Mouse (Mus musculus): ENCODE data around the gene Elovl6. TPM values are rescaled to one million over a fixed set of nuclear protein-coding genes. Genes with fewer than 3 reads are reported as not detected.

Elovl6 gene
- polyA plus RNA-seq, 1 experiment from 2014 or later, result 48.7 TPM

DNA sequence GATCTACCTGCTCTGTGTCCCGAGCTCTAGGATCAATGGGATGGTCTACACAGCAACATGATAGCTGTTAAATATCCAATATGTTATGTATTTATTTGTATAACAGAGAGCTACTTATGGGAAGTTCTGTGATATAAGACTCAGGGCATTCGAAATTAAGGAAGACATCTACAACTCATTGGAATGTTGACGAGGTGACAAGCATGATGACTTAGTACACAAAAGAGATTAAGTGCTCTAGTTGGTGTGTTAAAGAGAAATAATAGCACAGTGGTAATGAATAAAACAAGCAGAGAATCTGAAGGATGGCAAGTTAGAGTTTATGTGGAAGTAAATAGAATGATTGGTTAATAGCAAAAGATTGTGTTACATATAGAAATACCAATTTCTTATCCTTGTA is 61.6 kb downstream of the Elovl6 start:
- H3K36me3 ChIP-seq (replicated peaks; ENCODE audit: control insufficient read depth, insufficient read depth, low read depth, low read length), result no peaks in the 10 kb centered on the region
- WGBS, result 92% methylated on average over 3 of the region's 3 CpGs
- ATAC-seq (replicated peaks; ENCODE audit: insufficient number of reproducible peaks, low FRiP score, low TSS enrichment, low read depth) (no peak), DNase-seq (ENCODE audit: low spot score) (no peak)
- H3K27me3 ChIP-seq (ENCODE audit: control insufficient read depth, insufficient read depth, low read length), result no peaks in the 10 kb centered on the region
- no peak overlapping the region for H3K4me3 ChIP-seq (ENCODE audit: low read depth, low read length)
- H3K4me2 ChIP-seq (ENCODE audit: low read depth, low read length), result no peak overlapping the region
- no peaks in the 10 kb centered on the region for H3K4me1 ChIP-seq (ENCODE audit: control insufficient read depth, insufficient read depth, low read length)
- H3K9me3 ChIP-seq (replicated peaks; ENCODE audit: control insufficient read depth, low read length), result no peaks in the 10 kb centered on the region
- no peak overlapping the region for H3K9ac ChIP-seq (replicated peaks; ENCODE audit: low read length)
- no peak overlapping the region for H3K27ac ChIP-seq (replicated peaks; ENCODE audit: low read depth, low read length)

DNA sequence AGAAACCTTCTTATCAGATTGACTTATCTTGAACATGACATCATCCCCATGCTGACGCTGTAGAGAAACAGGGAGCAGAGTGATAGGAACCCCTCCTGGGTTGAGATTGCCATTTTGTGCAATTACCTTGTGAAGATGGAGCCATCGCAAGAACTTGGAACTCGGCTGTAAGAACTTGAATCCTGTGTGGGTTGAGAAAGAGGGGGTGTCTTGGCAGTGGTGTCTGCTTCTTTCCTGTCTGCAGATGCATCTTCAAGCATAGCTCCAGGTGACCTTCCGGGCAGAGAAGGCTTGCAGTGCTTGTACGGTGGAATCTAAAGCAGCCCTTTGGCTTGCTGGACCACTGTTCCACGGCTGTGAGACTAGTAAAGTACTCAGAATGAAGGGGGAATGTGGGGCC is 63.9 kb downstream of the Elovl6 start:
- ATAC-seq (replicated peaks; ENCODE audit: insufficient number of reproducible peaks, low FRiP score, low TSS enrichment, low read depth), result no peak

DNA sequence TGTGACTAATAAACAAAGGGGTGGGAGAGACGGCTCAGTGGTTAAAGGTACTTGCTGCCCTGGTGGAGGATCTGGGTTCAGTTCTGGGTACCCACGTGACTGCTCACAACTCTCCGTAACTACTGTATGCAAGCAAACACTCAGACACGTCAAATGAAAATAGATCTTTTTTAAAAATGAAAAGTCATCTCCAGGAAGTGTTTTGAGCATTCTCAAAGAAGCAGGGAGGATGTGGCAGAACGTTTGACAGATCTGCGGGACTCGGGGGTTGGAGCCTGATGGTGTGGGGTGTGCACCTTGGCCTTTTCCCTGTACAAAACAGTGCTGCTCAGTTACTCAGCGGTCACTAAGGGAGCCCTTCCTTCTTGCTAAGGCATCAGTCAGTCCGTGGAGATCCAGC is 70.1 kb downstream of the Elovl6 start:
- ATAC-seq (replicated peaks; ENCODE audit: insufficient number of reproducible peaks, low FRiP score, low TSS enrichment, low read depth) (no peak), DNase-seq (ENCODE audit: low spot score) (no peak)
- no peaks in the 10 kb centered on the region for H3K4me1 ChIP-seq (ENCODE audit: control insufficient read depth, insufficient read depth, low read length)
- H3K4me2 ChIP-seq (ENCODE audit: low read depth, low read length), result no peak overlapping the region
- WGBS, result 75% methylated on average over 9 of the region's 9 CpGs
- no peaks in the 10 kb centered on the region for H3K36me3 ChIP-seq (replicated peaks; ENCODE audit: control insufficient read depth, insufficient read depth, low read depth, low read length)
- no peak overlapping the region for H3K27ac ChIP-seq (replicated peaks; ENCODE audit: low read depth, low read length)
- H3K4me3 ChIP-seq (ENCODE audit: low read depth, low read length), result no peak overlapping the region
- no peaks in the 10 kb centered on the region for H3K9me3 ChIP-seq (replicated peaks; ENCODE audit: control insufficient read depth, low read length)
- H3K9ac ChIP-seq (replicated peaks; ENCODE audit: low read length), result no peak overlapping the region
- no peaks in the 10 kb centered on the region for H3K27me3 ChIP-seq (ENCODE audit: control insufficient read depth, insufficient read depth, low read length)

More for the DNA sequence above, 63.9 kb downstream of the Elovl6 start:
- Histone ChIP-seq H3K27me3 (ENCODE audit: control insufficient read depth, insufficient read depth, low read length) (no peaks in the 10 kb centered on the region), H3K4me3 (ENCODE audit: low read depth, low read length) (no peak overlapping the region), H3K4me2 (ENCODE audit: low read depth, low read length) (no peak overlapping the region), H3K27ac (replicated peaks; ENCODE audit: low read depth, low read length) (no peak overlapping the region), H3K36me3 (replicated peaks; ENCODE audit: control insufficient read depth, insufficient read depth, low read depth, low read length) (no peaks in the 10 kb centered on the region), H3K9ac (replicated peaks; ENCODE audit: low read length) (no peak overlapping the region), H3K9me3 (replicated peaks; ENCODE audit: control insufficient read depth, low read length) (no peaks in the 10 kb centered on the region), H3K4me1 (ENCODE audit: control insufficient read depth, insufficient read depth, low read length) (no peaks in the 10 kb centered on the region)
- WGBS, result 91% methylated on average over 6 of the region's 6 CpGs
- DNase-seq (ENCODE audit: low spot score), result no peak

DNA sequence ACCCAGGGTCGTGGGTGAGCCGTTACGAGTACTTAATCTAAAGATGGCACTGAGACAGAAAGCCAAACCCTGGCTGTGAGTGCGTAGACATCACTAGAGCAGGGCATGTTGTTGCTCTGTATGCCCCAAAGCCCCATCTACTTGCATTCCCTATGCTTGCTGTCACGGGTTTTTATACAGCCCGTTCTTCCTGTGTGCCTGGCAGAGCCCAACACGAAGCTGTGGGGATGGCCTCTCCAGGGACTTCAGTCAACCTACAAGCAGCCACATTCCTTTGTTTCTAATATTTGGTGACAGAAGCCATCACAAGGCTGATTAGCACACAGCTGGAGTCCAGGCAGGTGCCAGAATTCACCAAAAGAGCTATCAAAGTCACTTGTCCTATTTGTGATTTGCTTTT is 73.3 kb downstream of the Elovl6 start:
- H3K9me3 ChIP-seq (replicated peaks; ENCODE audit: control insufficient read depth, low read length), result no peaks in the 10 kb centered on the region
- ATAC-seq (replicated peaks; ENCODE audit: insufficient number of reproducible peaks, low FRiP score, low TSS enrichment, low read depth) (no peak), DNase-seq (ENCODE audit: low spot score) (no peak)
- no peaks in the 10 kb centered on the region for H3K4me1 ChIP-seq (ENCODE audit: control insufficient read depth, insufficient read depth, low read length)
- no peak overlapping the region for H3K4me2 ChIP-seq (ENCODE audit: low read depth, low read length)
- 72% methylated on average over 7 of the region's 7 CpGs for WGBS
- H3K9ac ChIP-seq (replicated peaks; ENCODE audit: low read length), result no peak overlapping the region
- no peaks in the 10 kb centered on the region for H3K36me3 ChIP-seq (replicated peaks; ENCODE audit: control insufficient read depth, insufficient read depth, low read depth, low read length)
- no peak overlapping the region for H3K27ac ChIP-seq (replicated peaks; ENCODE audit: low read depth, low read length)
- no peaks in the 10 kb centered on the region for H3K27me3 ChIP-seq (ENCODE audit: control insufficient read depth, insufficient read depth, low read length)
- H3K4me3 ChIP-seq (ENCODE audit: low read depth, low read length), result no peak overlapping the region

DNA sequence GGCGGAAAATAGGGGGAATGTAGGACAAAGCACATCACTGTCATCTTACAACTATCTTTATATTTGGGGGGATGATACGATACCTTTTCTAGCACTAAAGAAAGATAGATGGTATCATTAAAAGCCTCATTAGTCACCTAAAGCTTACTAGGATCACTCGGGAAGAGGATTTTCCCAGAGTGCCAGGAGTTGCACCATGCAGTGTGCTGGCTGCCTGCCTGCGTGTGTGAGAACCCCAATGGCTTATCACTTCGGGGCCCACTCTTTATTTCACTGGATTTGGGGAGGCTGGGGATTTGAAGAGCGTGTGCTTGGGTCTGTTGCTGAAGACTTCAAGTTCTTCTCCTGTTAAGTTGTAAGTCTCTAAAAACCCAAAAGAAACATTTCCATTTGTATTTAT is 73.8 kb downstream of the Elovl6 start:
- H3K27me3 ChIP-seq (ENCODE audit: control insufficient read depth, insufficient read depth, low read length), result no peaks in the 10 kb centered on the region
- no peak overlapping the region for H3K4me2 ChIP-seq (ENCODE audit: low read depth, low read length)
- ATAC-seq (replicated peaks; ENCODE audit: insufficient number of reproducible peaks, low FRiP score, low TSS enrichment, low read depth) (no peak), DNase-seq (ENCODE audit: low spot score) (no peak)
- no peaks in the 10 kb centered on the region for H3K36me3 ChIP-seq (replicated peaks; ENCODE audit: control insufficient read depth, insufficient read depth, low read depth, low read length)
- H3K9me3 ChIP-seq (replicated peaks; ENCODE audit: control insufficient read depth, low read length), result no peaks in the 10 kb centered on the region
- no peak overlapping the region for H3K27ac ChIP-seq (replicated peaks; ENCODE audit: low read depth, low read length)
- H3K4me3 ChIP-seq (ENCODE audit: low read depth, low read length), result no peak overlapping the region
- H3K9ac ChIP-seq (replicated peaks; ENCODE audit: low read length), result no peak overlapping the region
- WGBS, result 70% methylated on average over 6 of the region's 6 CpGs
- H3K4me1 ChIP-seq (ENCODE audit: control insufficient read depth, insufficient read depth, low read length), result no peaks in the 10 kb centered on the region

DNA sequence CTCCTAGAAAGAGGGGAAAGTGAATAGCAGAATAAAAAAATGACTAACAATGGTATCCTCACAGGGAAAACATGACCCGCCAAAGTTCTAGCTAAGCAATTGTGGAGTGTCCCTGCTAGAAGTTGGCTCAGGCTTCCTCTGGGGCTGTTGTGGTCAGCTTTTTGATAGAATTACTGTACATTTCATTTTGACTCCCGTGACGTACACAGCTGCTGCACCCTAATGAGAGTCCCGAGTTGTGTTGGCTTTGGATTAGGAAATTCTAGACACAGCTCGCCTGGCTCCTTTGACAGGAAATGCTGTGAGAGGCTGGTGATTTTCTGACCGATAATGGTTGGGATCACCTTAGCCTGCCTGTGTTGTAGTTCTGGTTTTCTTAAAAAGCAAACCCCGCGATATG is 79.5 kb downstream of the Elovl6 start:
- Histone ChIP-seq H3K4me3 (ENCODE audit: low read depth, low read length) (no peak overlapping the region), H3K4me2 (ENCODE audit: low read depth, low read length) (no peak overlapping the region), H3K9me3 (replicated peaks; ENCODE audit: control insufficient read depth, low read length) (no peaks in the 10 kb centered on the region), H3K9ac (replicated peaks; ENCODE audit: low read length) (no peak overlapping the region), H3K36me3 (replicated peaks; ENCODE audit: control insufficient read depth, insufficient read depth, low read depth, low read length) (no peaks in the 10 kb centered on the region), H3K4me1 (ENCODE audit: control insufficient read depth, insufficient read depth, low read length) (no peaks in the 10 kb centered on the region), H3K27ac (replicated peaks; ENCODE audit: low read depth, low read length) (no peak overlapping the region), H3K27me3 (ENCODE audit: control insufficient read depth, insufficient read depth, low read length) (no peaks in the 10 kb centered on the region)
- WGBS, result 78% methylated on average over 8 of the region's 8 CpGs
- ATAC-seq (replicated peaks; ENCODE audit: insufficient number of reproducible peaks, low FRiP score, low TSS enrichment, low read depth) (no peak), DNase-seq (ENCODE audit: low spot score) (no peak)

DNA sequence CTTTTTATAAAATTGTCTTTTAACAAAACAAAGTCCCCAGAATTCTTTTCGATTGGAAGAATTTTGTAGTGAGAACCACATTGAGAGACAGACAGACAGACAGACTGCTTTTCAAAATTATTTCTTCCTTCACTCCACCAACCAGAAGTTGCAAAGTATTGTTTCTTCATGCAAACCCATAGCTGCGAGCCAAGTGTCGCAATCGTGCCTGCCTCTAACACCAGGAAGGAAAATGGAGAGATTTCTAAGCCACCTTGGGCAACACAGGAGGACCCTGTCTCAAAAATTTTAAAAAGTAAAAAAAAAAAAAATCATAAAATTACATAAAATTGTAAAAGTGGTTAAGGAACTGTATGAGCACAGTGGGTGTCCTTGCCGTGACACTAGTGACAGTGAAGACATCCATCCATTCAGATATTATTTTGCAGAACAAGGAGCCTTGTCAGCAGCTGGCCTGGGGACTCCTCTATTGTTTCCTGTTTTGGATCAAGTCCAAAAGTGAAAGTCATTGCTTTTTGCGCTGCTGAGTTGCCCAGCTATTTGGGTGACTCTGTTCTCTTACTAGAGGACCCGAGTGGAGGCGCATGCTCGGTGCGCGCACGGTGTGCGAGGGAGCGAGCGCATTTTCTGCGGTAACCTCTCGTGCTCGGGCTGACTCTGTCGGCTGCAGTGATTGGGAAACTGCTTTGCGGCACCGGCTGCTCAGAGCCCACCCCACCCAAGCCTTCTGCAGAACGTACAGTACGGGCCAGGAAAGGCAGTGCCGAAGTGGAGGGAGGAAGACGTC is 80.3 kb downstream of the Elovl6 start:
- H3K9me3 ChIP-seq (replicated peaks; ENCODE audit: control insufficient read depth, low read length), result no peaks in the 10 kb centered on the region
- H3K4me2 ChIP-seq (ENCODE audit: low read depth, low read length), result no peak overlapping the region
- no peaks in the 10 kb centered on the region for H3K27me3 ChIP-seq (ENCODE audit: control insufficient read depth, insufficient read depth, low read length)
- no peak overlapping the region for H3K9ac ChIP-seq (replicated peaks; ENCODE audit: low read length)
- H3K27ac ChIP-seq (replicated peaks; ENCODE audit: low read depth, low read length), result no peak overlapping the region
- 90% methylated on average over 25 of the region's 25 CpGs for WGBS
- H3K4me1 ChIP-seq (ENCODE audit: control insufficient read depth, insufficient read depth, low read length), result no peaks in the 10 kb centered on the region
- DNase-seq (ENCODE audit: low spot score) (no peak), ATAC-seq (replicated peaks; ENCODE audit: insufficient number of reproducible peaks, low FRiP score, low TSS enrichment, low read depth) (no peak)
- no peak overlapping the region for H3K4me3 ChIP-seq (ENCODE audit: low read depth, low read length)
- no peaks in the 10 kb centered on the region for H3K36me3 ChIP-seq (replicated peaks; ENCODE audit: control insufficient read depth, insufficient read depth, low read depth, low read length)

DNA sequence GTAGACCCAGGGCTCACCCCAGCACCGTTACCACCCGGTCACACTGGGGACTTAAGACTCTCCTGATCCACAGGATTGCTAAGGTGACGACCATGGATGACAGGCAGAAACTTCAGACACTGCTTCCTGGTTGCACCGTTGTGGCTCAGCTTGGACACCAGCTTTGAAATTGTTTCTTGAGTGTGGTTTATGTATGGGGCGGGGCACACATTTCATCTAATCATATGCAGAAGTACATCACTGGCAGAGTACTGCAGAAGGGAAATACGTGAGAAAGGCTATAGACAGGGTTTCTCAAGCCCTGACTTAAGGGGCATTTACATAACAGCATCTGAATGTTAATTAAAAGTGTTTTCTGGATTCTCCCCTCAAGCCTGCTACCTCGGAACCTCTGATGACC is 81.6 kb downstream of the Elovl6 start:
- no peak overlapping the region for H3K9ac ChIP-seq (replicated peaks; ENCODE audit: low read length)
- WGBS, result 65% methylated on average over 7 of the region's 7 CpGs
- DNase-seq (ENCODE audit: low spot score), result no peak
- no peak overlapping the region for H3K27ac ChIP-seq (replicated peaks; ENCODE audit: low read depth, low read length)
- no peaks in the 10 kb centered on the region for H3K36me3 ChIP-seq (replicated peaks; ENCODE audit: control insufficient read depth, insufficient read depth, low read depth, low read length)
- no peak overlapping the region for H3K4me3 ChIP-seq (ENCODE audit: low read depth, low read length)
- H3K9me3 ChIP-seq (replicated peaks; ENCODE audit: control insufficient read depth, low read length), result no peaks in the 10 kb centered on the region
- no peaks in the 10 kb centered on the region for H3K27me3 ChIP-seq (ENCODE audit: control insufficient read depth, insufficient read depth, low read length)
- no peak overlapping the region for H3K4me2 ChIP-seq (ENCODE audit: low read depth, low read length)
- ATAC-seq (replicated peaks; ENCODE audit: insufficient number of reproducible peaks, low FRiP score, low TSS enrichment, low read depth), result 0 out of 2 replicates have a peak, but pooled peaks have one; percentile 6
- H3K4me1 ChIP-seq (ENCODE audit: control insufficient read depth, insufficient read depth, low read length), result no peaks in the 10 kb centered on the region

Measured in embryonic facial prominence, embryonic 11.5 days (tissue).